Mouse (Mus musculus) cerebellum, adult 8-10 months (tissue): Measurements from ENCODE around the gene Lgals3bp.

Source experiments
- DNase-seq: peaks from one replicate; pipeline ENCODE4 v3.0.0; 2022

Gene Lgals3bp

DNA sequence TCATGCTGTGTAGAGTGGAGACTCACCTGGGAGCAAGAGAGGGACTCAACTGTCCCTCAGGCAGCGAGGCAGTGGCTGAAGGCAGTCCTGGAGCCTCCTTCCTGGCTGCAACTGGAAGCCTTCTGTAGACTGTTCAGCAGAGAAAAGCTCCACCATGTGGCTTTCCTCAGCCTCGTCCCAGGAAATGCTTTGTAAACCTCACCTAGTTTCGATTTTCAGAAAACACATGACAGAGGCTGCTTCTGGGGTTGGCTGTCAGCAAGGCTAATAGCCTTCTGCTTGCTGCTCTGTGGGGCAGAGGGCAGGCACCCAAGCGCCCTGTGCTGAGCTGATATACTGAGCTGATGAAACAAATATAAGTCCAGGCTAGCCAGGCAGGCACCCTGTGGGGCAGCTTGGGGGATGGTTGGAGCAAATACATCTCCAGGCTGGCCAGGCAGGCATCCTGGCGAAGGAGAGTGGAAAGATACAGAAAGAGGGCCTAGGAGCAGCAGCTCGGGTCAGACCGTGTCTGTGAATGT, at the start of gene Lgals3bp:
TSS of gene Lgals3bp (minus strand) at position 333 of the 521 bp plus-strand sequence.
- DNase-seq: peak; percentile 64

DNA sequence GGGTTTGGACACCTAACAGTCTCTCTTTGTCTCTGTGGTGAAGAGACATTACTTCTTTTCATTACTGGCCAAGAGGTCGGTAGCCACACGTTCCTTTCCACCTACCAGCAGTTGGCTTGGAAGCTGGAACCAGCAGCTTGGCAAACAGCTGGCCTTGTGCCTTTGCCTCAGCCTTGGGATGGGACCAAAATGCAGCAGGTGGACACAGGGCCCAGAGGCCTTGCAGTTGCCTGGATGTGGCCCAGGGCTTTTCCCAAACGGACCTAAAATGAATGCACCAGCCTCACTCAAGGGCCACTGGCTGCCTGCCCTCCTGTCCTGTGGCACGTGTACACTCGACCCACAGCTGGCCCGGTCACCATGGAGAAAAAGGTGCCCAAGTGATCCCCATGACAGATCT, 49.3 kb upstream of the Lgals3bp start:
- DNase-seq: no peak

DNA sequence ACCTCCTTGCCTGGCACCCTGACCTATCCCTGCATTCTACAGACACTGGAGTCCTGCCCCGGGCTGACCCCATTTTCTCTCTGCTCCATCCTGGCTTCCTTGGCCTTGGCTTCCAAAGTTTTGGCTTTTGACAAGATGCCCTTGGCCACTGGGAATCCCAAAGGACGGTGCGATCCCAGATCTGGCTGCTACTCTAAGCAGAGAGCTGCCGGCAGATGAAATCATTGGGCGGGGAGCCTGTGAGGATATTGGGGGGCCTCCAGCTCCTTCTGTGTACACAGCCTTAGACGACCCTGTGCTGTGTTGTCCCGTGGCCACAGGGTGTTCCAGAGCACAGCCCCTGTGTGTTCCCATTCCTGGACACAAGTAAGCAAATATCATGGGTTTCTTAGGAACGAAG, 46.5 kb upstream of the Lgals3bp start:
- no peak for DNase-seq

DNA sequence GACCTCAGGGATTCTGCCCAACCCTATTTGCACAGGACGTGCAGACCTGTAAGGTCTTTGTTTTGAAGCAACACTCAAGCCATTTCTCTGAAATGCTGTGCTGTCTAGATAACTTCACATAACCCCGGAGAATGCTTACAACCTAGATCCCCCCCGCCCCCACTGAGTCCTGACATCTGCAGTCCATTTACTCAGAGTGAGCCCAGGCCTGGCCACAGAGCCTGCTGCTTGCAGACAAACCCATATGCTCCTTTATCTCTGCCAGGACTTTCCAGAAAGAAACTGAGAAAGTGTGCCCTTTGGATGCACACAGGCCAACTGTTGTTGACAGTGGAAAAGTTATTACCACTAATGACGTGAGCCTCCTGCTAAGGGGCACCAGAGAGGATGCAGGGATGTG, 45.5 kb upstream of the Lgals3bp start:
- DNase-seq: no peak

DNA sequence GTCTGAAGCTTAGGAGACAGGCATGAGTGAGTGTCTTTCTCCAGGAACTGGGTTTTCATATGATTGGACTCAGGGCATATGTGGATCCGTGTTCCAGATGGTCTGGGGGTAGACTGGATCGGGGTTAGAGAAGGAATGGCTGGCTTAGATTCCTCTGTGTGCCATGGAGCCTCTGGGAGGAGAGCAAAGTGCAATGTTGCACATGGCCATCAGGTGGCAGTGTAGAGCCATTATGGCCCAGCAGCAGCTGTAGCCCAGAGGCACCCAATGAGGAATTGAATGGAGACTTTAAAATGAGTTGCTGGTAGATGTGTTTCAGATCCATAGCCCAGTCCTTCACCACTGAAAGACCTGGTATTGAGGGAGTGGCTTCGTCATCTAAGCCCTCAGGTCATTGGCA, 44.0 kb upstream of the Lgals3bp start:
- DNase-seq: peak; percentile 68

DNA sequence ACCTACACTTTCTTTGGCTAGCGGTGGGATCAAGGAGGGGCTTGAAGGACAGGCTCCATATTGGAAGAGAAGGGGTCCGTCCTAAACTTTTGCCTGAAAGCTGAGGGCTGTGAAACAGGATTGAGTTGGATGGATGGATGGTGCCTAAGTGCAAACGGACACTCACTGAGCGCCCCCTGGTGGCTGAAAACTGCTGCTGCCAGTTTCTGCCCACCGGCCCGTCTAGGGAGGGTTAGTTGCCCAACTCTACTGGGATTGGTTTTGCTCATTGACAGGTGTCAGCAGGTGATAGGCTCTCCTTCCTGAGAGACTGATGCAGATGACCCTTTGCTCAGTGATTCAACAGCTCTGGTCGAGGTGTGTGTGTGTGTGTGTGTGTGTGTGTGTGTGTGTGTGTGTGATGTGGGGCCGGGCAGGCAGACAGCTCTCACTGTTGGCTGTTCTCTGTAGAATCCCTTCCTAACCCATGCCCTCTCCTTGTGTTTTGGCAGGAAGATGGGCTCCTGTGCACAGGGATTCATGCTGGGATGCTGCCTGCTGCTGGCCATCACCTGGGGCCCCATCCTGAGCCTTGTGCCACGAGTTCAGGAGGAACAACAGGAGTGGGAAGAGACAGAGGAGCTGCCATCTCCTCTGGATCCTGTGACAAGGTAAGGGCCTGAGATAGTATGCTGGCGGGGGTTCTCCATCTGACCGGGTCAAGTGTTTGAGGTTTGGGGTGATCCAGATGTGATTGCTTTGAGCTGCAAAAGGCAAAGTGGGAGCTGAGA, 41.5 kb upstream of the Lgals3bp start:
- DNase-seq: peak; percentile 66

DNA sequence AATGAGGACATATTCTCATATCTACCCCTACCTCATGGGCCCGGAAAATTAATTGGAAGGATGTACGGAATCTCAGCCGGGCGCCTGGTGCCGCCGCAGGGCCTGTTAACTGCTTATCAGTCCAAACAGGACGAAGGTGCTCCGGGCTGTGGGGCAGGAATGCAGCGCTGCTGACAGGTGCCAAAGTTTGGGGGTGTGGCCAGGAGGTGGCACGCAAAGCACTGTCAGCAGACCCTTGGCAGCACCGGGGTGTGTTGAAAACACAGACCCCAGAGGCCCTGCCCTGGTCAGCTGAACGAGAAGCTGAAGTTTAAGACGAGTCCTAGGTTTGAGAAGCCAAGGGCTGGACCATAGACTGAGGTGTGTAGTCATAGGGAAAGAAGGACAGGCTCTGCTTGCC, 40.8 kb upstream of the Lgals3bp start:
- DNase-seq: no peak

DNA sequence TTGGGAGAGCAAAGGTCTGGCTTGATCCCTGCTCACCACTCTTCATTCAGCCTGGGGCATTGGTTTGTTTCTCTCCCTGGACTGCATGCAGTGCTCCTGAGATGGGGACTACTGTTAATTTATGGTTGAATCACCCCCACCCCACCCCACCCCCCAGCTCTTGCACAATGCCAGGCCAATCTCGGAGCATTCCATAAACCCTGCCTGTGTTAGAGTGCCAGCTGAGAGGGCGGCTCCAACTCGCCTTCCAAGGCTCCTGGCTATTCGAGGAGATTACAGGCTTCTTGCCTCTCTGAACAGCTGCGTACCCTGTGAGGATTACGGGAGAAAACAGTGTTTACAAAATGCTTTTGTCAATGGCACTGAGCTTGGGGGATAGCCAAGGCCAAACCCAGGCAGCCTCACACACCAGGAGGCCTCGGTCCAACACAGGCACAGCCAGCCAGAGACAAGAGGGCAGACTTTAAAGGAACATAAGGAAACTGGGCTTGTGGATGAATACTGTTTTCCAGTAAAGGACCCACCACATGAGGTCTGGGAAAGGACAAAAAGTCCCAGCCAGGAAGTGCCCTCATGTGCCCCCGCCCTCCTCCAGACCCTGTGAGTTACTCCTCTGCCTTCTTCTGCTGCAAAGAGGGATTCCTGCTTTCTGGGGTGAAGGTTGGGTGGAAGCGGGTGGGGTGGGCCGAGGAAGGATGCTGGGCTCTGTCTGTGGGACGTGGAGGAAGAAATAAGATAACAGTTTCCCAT, 36.9 kb upstream of the Lgals3bp start:
- DNase-seq: no peak

DNA sequence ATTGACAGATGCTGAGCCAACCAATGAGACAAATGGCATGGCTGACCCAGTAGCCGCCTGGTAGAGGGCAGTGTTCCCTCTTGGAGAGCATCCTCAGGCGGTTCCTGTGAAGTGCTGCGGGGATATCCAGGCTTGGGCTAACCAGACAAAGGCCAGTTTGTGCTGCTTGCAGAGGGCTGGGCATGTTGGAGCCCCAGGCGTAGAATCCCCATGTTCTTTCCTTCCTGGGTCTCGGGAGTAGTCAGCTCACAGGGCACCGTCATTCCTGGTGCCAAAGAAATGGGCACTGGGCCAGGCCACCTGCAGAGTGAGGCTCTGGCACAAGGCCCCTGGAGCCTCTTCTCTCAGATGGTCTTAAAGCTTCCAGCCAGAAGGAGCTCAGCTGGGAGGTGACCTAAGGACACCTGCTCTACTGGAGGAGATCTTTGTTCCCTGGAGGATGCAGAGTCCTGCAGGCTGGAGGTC, 34.6 kb upstream of the Lgals3bp start:
- peak; percentile 78 for DNase-seq

DNA sequence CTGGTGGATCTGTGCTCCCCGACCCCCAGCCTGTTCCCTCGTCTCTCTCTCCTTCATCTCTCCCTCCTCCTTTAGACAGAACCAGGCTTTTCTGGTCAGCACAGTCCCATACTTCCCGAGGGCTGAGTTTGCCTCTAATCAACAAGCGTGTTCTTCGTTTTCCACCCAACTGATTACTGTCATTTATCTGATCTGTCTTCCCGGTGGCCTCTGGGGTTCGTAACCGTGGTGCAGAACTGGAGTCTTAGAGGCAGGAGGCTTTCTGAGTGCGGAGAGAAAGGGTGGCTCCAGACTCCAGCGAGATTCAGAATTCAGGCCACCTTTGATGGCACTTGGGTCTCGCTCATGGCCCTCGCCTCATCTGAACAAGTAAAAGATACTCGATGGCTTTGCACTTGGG, 32.2 kb upstream of the Lgals3bp start:
- DNase-seq: no peak

DNA sequence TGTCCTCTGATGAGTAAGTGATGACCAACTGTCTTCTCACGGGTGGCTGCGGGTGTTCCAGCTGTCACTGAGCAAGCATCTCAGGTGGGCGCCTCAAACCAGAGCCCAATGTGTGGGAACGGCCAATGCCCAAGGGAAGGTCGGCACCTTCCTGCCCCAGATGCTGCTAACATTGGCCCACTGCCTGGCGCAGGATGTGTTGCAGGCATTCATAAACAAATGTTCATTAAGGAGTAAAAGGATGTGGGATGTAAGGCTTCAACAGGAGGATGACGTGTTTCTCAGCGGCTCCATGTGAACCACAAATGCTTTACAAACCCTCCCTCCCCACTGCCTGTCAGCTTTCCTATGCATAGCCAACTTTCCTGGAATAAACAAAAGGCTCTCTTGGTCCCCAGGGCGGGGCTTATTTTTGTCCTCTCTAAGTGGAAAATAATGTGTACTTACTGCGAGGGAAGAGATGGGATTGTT, 31.5 kb upstream of the Lgals3bp start:
- DNase-seq: no peak

DNA sequence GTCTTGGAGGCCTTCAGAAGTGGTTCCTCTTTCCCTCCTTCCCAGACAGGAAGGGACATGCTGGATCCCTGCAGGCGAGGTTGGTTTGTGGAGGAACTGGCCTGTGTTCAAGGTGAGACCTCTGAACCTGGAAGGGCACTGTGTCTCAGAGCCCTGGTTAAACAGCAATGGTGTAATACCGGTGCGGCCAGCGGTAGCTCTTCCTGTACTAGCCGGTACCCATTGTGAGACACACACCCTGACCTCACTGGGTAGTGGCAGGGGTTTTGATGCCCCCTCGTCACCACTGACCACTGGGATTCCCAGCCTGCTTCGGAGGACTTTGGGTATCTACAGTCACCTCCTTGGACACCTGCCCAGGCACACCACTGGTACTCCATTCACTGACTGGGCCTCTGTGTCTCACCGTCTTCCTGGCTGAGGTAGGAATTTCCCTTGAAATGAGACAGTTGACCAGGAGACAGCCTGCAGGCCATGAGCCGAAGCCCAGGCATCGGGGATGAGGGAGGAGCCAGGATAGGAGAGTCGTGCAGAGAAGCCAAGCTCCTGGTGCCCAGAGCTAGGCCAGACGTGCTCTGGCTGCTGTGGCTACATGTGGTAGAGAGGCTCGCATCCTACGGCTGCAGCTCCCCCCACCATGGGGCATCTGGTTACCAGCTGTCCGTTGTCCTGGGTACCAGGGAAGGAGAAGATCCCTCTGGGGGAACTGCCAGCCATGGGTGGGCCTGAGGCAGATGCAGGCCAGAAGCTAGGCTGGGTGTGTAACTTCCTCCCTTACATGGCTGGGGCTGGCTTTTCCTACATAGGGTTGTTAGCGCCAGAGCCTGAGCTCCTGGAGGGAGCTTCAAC, 29.4 kb upstream of the Lgals3bp start:
- no peak for DNase-seq

DNA sequence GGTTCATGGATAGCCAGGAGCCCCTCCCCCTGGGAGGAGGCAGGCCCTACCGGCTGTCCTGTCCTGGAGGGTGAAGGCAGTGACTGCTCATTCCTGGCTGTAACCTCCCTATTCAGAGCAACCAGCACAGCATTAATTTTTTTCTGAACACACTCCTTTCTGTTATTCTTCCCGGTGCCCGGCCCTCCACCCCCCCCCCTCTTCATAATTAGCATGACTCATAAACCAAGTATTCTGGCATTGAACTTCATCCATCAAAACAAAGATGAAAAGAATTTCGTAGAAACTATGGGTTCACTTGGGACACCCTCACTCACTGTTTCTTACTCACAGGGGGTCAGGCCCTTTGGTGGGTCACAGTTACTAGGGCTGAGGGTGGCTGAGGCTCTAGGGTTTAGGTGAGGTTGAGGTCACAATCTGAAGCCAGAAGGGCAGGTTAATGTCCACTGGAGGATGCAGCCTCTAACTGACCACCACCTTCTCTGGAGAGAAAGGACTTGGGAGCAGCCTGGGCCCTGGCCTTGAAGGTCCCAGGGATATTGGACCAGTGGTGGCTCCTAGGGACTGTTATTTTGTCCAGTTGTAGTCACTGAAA, 28.5 kb upstream of the Lgals3bp start:
- no peak for DNase-seq

DNA sequence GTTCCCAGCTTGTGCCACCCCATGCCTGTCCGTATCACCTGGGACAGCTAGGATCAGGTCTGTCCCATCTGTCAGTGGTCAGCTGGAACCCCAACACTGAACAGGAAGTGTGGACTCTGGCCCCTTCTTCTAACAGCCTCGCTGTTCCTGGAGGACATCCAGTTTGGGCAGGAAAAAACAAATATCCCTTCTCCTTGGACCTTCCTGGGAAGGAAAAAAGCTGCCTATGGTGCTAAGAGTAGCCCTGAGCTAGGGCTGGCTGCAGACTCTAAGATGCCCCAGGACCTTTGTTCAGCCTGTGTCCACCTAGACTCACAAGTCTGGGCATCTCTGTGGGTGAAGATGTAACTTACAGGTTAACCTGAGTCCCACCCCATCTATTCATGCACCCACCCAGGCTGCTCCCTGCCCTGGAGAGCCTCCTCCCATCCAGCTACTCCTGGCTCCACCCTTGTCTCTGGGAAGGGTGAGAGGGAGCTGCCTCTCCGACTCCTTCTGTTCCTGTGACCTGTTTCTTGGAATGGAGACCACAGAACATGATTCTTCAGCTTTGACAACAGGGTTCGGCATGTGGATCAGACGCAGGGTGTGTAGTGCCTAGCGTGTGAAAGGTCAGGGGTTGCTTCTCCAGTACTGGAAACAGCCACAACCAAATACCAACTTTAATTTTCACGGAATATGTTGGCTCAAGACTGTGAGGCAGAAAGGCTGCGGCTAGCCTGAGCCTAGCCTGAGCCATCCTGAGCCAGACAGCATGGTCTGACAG, 27.2 kb upstream of the Lgals3bp start:
- DNase-seq: no peak

DNA sequence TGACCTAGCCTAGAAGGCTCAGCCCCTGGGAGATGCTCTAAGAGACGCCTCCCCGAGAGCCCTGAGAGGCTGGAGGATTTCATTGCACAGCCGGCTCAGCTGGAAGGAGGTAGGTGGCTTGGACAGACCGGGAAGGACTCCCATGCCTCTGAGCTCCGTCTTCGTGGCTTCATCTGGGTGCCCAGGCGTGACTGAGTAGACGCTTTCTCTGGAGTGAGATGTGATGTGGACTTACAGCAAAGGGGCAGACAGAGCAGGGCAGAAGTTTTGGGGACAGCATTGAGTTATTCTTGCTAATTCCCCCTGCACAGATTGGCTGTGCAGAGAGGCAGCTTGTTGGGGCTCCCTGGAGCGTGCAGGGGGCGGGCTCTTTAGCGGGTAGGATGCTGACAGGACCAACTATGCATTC, 26.6 kb upstream of the Lgals3bp start:
- DNase-seq: no peak

DNA sequence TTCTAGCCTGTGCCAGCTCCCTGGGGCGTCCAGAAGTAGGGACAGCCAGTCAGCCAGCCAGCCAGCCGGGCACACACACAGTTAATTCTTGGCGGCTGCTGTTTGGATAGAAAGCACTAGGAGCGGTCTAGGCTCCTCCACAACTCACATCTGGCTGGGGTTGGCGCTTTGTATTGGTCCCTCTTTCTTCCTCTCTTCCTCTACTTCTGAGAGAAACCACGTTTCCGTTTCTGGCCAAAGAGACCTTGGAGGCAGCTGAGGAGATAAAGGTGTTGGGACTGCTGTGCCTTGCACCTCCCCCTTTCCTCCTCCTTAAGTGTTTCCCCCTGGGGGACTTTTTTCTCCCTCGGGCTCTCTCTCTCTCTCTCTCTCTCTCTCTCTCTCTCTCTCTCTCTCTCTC, 26.1 kb upstream of the Lgals3bp start, which contains the start of gene C1qtnf1:
TSS of gene C1qtnf1 (plus strand) at position 218 of the 400 bp plus-strand sequence.
- no peak for DNase-seq

DNA sequence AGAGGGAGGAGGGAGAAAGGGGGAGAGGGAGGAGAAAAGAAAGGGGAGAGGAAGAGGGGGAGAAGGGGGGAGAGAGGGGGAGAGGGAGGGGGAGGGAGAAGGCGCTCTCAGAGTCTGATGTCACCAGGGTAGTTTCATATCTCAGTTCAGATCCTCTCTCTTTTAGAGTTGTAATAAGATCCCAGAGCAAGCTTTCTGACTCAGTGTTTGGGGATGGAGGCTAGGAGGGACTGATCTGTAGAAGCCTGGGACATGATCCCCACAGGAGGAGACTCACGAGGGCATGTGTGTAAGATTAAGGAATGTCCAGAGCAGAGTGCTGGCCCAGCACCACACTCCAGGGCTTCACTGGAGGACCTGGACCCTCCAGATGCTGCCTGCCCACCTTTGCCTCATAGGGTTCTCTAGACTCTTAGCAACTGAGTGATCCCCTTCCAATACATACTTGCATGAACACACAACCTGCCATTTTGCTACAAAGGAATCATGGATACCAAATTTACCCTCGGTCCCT, 25.4 kb upstream of the Lgals3bp start:
- no peak for DNase-seq

DNA sequence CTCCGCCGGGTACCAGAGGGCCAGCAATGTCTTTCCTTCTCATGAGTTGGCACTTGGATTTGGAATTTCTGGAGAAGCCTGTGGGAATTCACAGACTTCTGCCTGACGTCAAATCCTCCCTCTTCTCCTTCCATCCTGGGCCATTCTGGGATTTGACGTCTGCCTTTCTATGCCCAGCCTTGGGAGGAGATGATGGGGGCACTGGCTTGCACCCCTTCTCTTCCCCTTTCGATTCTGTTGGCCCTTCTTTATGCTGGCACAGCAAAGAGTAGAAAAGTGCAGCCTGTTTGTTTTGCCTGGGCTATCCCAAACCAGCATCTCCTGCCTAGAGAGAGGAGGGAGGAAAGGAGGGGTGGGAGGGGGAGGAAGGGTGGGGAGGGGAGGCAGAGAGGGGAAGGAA, 24.9 kb upstream of the Lgals3bp start:
- no peak for DNase-seq

DNA sequence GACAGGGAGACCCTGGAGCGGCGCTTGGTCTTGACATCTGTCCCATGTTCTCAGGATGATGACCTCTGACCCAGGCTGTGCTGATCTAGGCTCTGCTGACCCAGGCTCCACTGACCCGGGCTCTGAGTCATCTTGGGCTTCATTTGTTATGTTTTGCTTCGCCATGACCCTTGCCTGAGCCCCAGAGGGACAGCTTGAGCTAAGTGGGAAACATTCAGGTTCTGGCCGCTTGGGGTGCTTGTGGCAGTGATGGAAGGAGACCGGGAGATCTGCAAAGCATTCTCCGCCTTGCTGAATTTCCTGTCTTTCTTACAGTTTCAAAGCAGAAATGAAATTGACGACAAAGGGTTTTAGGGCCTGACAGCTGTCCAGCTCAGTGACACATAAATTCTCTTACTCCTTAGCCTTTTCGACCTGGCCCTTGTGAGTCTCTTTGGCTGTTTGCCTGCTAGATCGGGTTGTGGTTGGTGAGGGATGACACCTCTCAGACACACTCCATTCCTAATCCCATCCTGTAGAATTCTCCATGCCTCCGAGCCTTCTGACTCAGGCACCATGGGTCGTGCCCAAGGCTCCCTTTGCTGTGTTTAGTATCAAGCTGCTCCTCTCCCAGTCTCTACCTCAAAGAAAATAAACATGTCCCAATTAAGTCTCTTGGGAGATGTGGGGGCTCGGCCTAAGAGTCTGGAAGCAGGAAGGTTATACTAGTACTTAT, 22.9 kb upstream of the Lgals3bp start:
- no peak for DNase-seq

DNA sequence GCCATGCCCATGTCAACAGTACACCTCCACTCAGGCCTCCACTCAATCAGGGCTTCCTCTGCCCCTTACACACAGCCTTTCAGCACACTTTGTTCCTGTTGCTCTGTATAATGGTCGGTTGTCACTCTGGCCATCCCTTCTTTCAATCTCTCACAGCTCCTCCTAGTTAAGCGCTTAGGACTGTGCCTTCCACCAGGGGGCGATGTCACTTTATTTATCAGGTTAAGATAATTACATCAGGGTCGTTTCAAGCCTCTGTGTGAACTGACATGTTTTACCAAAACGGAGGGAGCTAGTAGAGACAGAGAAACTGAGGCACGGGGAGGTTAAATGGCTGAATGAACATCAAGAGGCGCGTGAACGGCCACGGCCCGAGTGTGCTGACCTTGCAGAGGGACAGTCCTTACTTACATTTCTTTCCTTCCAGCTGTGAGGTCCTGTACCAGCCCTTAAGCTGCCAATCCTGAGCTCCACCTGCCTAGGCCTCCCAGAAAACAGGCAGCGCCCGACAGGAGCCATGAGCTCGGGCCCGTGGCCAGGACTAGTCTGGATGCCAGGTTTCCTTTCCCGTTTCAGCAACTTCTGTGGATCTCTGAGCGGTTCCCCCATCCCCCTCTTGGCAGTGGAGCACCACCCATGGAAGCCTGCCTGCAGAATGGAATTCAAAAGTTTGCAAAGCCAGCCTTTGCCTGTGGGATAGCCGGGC, 21.5 kb upstream of the Lgals3bp start:
- DNase-seq: peak; percentile 78
